Mouse (Mus musculus) lung, embryonic 16.5 days (tissue): ENCODE data around the gene Arntl. TPM values are rescaled to one million over a fixed set of nuclear protein-coding genes. Genes with fewer than 3 reads are reported as not detected.
"Not testable (repeated sequence)": the region's sequence is repeated elsewhere in the genome, so short reads cannot be mapped to it uniquely, and the experiment has no call there.

Experiments
- ATAC-seq: fragments of 200-750 bp; cut with Nextera tagmentation; 2 replicates; pipeline ENCODE4 v1.8.0; 2017; ENCODE audit warnings: low read depth, mild to moderate bottlenecking, moderate library complexity
- H3K27ac ChIP-seq: fragments of 300-500 bp; sonication (generic); 2 replicates; pipeline ENCODE4 v1.5.1; 2014; ENCODE audit warnings: mild to moderate bottlenecking, control low read depth, low read length
- H3K27me3 ChIP-seq: fragments of 300-500 bp; sonication (generic); 2 replicates; pipeline ENCODE4 v1.6.1; 2014; ENCODE audit warnings: low read depth, low read length, mixed read lengths; ENCODE audit not compliant: control insufficient read depth, insufficient read depth
- H3K36me3 ChIP-seq: fragments of 300-500 bp; sonication (generic); 2 replicates; pipeline ENCODE4 v1.6.1; 2014; ENCODE audit warnings: low read length; ENCODE audit not compliant: control insufficient read depth, insufficient read depth
- H3K4me1 ChIP-seq: fragments of 300-500 bp; sonication (generic); replicated peaks from 2 replicates; pipeline ENCODE4 v1.6.1; 2014; ENCODE audit warnings: low read length, mixed read lengths; ENCODE audit not compliant: control insufficient read depth, insufficient read depth
- H3K4me2 ChIP-seq: fragments of 300-500 bp; sonication (generic); 2 replicates; pipeline ENCODE4 v1.6.1; 2014; ENCODE audit warnings: low read depth, low read length, control low read depth
- H3K4me3 ChIP-seq: fragments of 300-500 bp; sonication (generic); 2 replicates; pipeline ENCODE4 v1.5.1; 2014; ENCODE audit warnings: mild to moderate bottlenecking, low read length, control low read depth
- H3K9ac ChIP-seq: fragments of 300-500 bp; sonication (generic); 2 replicates; pipeline ENCODE4 v1.6.1; 2014; ENCODE audit warnings: low read length, control low read depth
- H3K9me3 ChIP-seq: fragments of 300-500 bp; sonication (generic); 2 replicates; pipeline ENCODE4 v1.6.1; 2016; ENCODE audit warnings: low read length; ENCODE audit not compliant: control insufficient read depth
- WGBS: fragments of 180-500 bp; shearing (Covaris S2); extraction: QIAGEN DNeasy Blood & Tissue Kit; methylation state at CpG from one replicate; pipeline ENCODE4 v1.1.7; 2014; 5-methylcytosine and 5-hydroxymethylcytosine counted together
- polyA plus RNA-seq: library from polyadenylated mRNA; unstranded; fragments of >200 nt; fragmentation: Nextera tagmentation; extraction: Ambion mirVana; gene quantifications from 2 replicates; pipeline ENCODE4 v1.2.1, GENCODE M21; 2015

Gene Arntl
- polyA plus RNA-seq, 1 experiment from 2014 or later = 13.5 TPM

DNA sequence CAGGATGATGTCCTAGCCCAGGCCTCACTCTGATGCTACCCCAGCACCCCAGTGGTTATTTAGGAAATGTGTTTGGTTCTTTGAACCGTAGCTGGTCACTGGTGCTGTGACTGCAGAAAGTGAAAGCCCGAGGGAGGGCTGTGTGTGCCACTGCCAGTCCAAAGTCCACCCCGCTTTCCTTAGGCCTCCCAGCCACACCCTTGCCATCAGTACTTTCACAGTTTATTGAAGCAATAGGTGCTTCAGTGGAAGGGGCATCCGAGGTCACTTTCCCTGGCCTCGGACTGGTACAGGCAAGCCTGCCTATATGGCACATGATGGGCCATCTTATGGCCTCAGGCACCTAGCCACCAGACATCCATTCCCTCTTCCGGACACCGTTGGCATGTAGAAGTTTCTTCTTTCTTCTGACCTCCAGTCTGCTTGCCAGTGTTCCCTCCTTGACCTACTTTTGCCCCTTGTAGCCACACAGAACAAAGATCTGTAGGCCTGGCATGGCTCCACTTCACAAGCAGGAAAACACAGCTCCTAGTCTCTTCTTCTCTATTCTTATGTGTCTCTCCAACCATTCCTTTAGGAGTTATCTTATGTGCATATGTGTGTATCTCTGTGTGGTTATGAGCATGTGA, 46.6 kb downstream of the Arntl start:
- Histone ChIP-seq H3K36me3 (no peaks in the 10 kb centered on the region), H3K27ac (no peak overlapping the region), H3K4me2 (no peak overlapping the region), H3K4me1 (peaks cover 44% of the 10 kb centered on the region), H3K9me3 (no peaks in the 10 kb centered on the region), H3K27me3 (no peaks in the 10 kb centered on the region), H3K9ac (no peak overlapping the region), H3K4me3 (no peak overlapping the region)
- 85% methylated on average over 7 of the region's 7 CpGs for WGBS
- no peak for ATAC-seq

DNA sequence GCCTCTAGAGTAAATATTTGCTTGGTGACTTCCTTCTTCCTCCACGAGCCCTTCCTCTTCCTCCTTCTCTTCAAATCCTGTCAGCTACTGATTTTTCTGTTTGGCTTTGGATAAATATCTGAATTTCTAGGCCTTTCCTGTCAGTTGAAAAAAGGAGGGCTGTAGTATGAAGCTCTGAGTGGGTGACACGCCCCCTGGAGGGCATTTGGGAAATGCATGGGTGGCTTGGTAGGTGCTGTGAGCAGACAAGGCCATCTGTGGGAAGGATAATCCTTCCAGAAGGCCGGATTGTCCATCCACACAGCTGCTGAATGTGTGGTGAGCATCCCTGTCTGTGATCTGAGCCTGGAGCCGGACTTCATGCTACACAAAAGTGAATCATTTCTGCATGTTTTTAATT, 48.8 kb downstream of the Arntl start:
- H3K4me1 ChIP-seq = peaks cover 22% of the 10 kb centered on the region

DNA sequence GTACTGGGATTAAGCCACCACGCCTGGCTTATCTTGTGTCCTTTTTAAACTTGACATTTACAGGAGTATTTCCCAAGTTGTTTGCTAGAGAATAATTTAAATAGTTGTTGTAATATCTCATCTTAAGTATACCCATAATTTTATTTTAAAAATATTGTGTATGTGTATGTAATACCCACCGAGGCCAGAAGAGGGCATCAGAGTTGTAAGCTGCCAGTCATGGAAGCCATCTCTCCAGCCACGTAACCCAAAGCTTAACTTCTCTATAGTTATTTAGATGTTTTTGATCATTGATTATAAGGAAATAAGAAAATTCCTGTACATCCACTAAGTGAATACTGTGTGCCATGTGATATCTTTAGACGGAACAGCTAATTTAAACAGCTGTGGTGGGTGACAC, 51.2 kb downstream of the Arntl start:
- Histone ChIP-seq H3K27ac (no peak overlapping the region), H3K4me3 (no peak overlapping the region), H3K9ac (no peak overlapping the region), H3K36me3 (no peaks in the 10 kb centered on the region), H3K4me2 (no peak overlapping the region), H3K9me3 (no peaks in the 10 kb centered on the region), H3K27me3 (no peaks in the 10 kb centered on the region), H3K4me1 (peaks cover 12% of the 10 kb centered on the region)
- 69% methylated on average over 4 of the region's 4 CpGs for WGBS
- no peak for ATAC-seq

More for the DNA sequence above, 48.8 kb downstream of the Arntl start:
- Histone ChIP-seq H3K36me3 (no peaks in the 10 kb centered on the region), H3K9me3 (no peaks in the 10 kb centered on the region), H3K9ac (no peak overlapping the region), H3K4me3 (no peak overlapping the region), H3K4me2 (no peak overlapping the region), H3K27me3 (no peaks in the 10 kb centered on the region), H3K27ac (peak overlapping the region; percentile 30)
- no peak for ATAC-seq
- 36% methylated on average over 4 of the region's 4 CpGs for WGBS

DNA sequence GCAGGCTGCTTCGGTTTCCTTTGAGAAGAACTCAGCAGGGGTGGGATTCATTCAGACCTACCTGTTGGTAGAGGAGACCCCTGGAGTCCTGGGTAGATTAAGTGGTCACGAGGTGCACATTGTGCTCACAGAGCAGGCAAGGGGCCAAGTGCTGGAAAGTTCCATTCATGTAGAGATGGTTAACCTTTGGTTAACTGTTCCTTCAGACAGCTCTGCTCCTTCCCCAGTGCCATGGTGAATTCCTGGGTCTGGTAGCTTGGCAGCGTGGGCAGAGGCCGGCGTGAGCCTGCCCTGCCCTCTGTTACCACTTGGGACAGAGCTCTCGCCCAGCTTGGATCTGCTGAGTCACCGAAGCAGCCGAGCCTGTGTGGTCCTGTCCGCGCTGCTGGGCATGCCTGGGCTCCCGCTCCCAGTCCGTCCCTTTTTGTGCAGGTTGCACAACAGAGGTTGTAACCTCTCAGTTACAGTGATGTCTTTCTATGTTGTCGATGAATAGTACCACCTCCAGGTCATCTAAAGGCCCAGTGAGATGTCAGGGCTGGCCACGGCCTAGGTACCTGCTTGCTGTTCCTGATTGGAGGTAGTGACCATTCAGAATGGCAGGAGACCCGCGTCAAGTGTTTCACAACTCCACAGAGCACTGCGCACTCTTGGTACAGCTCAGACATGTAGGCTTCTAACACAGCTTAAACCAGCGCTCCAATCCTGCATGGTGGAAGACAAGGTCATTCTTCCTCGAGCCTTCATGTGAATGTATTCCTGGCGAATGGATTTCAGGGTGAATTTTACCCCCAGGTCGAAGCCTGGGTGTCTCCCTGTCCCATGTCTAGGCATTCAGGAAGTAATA, 53.3 kb downstream of the Arntl start:
- Histone ChIP-seq H3K9me3 (no peaks in the 10 kb centered on the region), H3K27ac (no peak overlapping the region), H3K4me2 (no peak overlapping the region), H3K36me3 (no peaks in the 10 kb centered on the region), H3K9ac (no peak overlapping the region), H3K4me3 (no peak overlapping the region), H3K27me3 (no peaks in the 10 kb centered on the region), H3K4me1 (peaks cover 9% of the 10 kb centered on the region)
- peak; percentile 67 for ATAC-seq
- 68% methylated on average over 21 of the region's 21 CpGs for WGBS

DNA sequence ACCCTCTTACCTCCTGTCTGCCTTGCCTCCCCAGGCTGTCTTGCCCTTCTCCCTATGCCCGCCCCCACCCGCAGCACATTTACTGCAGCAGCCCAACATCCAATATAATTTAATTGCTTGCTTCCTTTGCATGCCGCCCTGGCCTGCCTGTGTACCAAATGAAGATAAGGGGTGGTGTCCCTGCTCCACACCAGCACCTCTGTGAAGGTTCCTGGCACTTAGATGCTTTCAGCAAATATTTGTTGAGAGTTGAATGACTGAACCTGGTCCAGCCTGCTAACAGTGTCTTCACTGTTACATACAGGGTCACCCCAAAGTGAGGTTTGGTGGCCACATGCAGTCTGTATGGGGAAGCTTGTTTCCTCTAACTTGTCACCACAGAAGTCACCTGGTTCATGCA, 54.4 kb downstream of the Arntl start:
- H3K27me3 ChIP-seq = no peaks in the 10 kb centered on the region
- ATAC-seq = no peak
- H3K9me3 ChIP-seq = no peaks in the 10 kb centered on the region
- no peak overlapping the region for H3K9ac ChIP-seq
- no peak overlapping the region for H3K4me3 ChIP-seq
- H3K27ac ChIP-seq = no peak overlapping the region
- no peak overlapping the region for H3K4me2 ChIP-seq
- H3K4me1 ChIP-seq = peaks cover 4% of the 10 kb centered on the region
- WGBS = 60% methylated on average over 3 of the region's 3 CpGs
- H3K36me3 ChIP-seq = no peaks in the 10 kb centered on the region

DNA sequence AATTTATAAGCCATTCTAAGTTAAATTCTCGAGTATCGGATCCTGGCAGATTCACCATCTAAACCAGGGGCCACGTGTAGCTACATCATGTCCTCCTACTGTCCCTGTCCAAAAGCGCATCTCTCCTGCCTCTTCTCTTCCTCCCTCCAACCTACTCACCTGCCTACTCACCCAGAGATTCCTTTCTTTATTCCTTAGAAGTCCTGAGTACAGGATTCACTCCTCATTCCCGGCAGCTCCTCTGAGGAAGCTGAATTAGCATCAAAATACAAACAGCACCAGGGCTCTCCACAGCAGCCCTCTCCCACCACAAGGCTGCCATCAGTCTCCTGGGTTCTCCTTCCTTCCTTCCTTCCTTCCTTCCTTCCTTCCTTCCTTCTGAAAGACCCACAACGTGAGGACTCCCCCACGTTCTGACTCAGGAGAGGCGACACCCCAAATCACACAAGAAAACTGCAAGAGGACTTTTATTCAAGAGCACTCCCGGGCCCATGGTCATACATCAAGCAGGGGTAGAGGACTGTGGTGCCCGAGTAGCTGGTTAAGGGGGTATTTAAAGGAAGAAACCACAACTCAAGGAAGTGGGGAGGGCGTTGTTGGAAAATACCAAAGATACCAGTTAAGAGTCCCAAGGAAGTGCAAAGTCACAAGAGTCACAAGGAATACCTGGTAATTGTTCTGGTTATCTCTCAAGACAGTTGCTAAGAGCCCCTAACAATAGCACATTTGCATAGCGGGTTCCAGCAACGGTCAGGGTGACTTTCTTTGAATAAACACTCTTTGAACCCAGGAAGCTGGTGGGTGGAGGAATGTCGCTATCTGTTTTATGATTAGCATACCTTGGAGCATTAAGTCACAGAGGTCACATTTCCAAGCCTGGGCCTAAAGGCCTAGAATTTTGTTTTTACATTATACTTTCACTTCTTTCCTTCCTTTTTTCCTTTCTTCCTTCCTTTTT, 55.5 kb downstream of the Arntl start:
- not testable (repeated sequence) for H3K4me2 ChIP-seq, H3K9me3 ChIP-seq, H3K4me3 ChIP-seq, H3K4me1 ChIP-seq, H3K27me3 ChIP-seq, H3K9ac ChIP-seq, ATAC-seq, H3K27ac ChIP-seq, H3K36me3 ChIP-seq
- 45% methylated on average over 14 of the region's 14 CpGs for whole genome bisulfite sequencing

DNA sequence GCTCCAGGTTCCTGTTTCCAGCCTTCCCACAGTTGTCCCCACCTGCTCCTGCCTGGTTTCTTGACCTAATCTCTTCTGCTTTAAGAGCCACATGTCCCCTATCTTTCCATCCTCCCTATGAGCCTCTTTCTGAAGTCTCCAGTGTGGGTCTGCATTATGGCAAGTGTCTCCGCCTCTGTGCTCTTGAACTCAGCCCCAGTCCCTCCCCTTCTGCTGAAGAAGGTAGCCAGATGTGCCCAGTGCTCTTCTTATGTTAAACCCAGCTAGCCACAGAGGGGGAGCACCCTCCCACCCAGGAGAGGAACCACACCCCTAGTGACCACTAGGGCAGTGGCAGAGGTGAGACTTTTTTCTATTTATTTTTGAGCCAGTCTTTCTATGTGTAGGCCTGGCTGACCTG, 56.7 kb downstream of the Arntl start:
- Histone ChIP-seq H3K4me1 (peaks cover 4% of the 10 kb centered on the region), H3K4me3 (no peak overlapping the region), H3K27ac (no peak overlapping the region), H3K9me3 (no peaks in the 10 kb centered on the region), H3K9ac (no peak overlapping the region), H3K27me3 (no peaks in the 10 kb centered on the region), H3K4me2 (no peak overlapping the region), H3K36me3 (no peaks in the 10 kb centered on the region)
- 89% methylated on average over 1 of the region's 1 CpGs for WGBS
- ATAC-seq = no peak

DNA sequence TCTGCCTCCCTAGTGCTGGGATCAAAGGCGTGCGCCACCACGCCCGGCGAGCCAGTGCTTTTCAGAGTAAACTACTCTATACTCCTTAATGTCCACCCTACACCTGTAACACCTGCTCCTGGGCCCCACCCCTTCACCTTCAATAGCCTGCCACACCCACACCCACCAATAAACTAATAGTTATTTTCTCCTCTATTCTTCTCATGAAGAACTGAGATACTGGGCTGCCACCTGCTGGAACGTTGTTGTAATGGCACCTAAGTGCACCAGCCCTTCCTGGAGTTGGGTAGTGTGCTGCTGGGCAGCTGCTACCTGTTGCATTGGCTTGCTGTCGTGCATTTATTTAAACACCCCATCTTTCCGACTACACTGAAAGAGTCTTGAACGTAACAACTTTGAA, 61.0 kb downstream of the Arntl start:
- H3K9me3 ChIP-seq = no peaks in the 10 kb centered on the region
- no peaks in the 10 kb centered on the region for H3K27me3 ChIP-seq
- WGBS = 69% methylated on average over 9 of the region's 9 CpGs
- ATAC-seq = no peak
- no peaks in the 10 kb centered on the region for H3K36me3 ChIP-seq
- H3K4me2 ChIP-seq = no peak overlapping the region
- no peak overlapping the region for H3K27ac ChIP-seq
- H3K4me1 ChIP-seq = peaks cover 6% of the 10 kb centered on the region
- H3K9ac ChIP-seq = no peak overlapping the region
- H3K4me3 ChIP-seq = no peak overlapping the region

DNA sequence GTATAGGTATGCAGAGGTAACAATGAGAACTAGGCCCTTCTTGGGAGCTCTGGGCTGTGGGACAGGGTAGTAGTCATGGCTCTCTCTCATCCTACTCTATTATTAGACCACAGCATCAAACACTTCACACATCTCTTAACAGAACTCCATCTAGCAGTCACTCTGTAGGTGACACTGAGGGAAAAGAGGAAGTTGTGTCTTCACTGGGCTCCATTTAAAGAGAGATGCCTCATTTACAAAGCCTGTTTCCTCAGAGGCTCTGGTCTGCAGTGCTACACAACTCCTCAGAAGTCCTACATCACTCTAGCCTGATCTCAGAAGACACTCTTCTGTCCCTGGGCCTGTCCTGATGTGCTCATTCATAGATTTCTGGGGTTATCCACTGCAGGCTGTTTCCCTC, 61.8 kb downstream of the Arntl start:
- H3K27me3 ChIP-seq = no peaks in the 10 kb centered on the region
- H3K36me3 ChIP-seq = no peaks in the 10 kb centered on the region
- H3K4me2 ChIP-seq = no peak overlapping the region
- no peak for ATAC-seq
- no peak overlapping the region for H3K4me3 ChIP-seq
- no peak overlapping the region for H3K9ac ChIP-seq
- H3K9me3 ChIP-seq = no peaks in the 10 kb centered on the region
- peaks cover 6% of the 10 kb centered on the region for H3K4me1 ChIP-seq
- no peak overlapping the region for H3K27ac ChIP-seq
